Mouse (Mus musculus) urinary bladder, adult 2 months (tissue): Measurements from ENCODE around the gene Pdcd11. TPM values are rescaled to one million over a fixed set of nuclear protein-coding genes. Genes with fewer than 3 reads are reported as not detected.

Source experiments
- DNase-seq: peaks from one replicate; pipeline ENCODE4 v3.0.0; 2022; ENCODE audit warnings: low spot score
- polyA plus RNA-seq: library from polyadenylated mRNA; depleted of rRNA; stranded (reverse); fragments of >200 nt; gene quantifications from 2 replicates; pipeline ENCODE4 v1.2.3, GENCODE M21; 2012; rRNA removed

The Pdcd11 gene
- polyA plus RNA-seq, result 12.7 and 15.1 TPM in 2 replicates

DNA sequence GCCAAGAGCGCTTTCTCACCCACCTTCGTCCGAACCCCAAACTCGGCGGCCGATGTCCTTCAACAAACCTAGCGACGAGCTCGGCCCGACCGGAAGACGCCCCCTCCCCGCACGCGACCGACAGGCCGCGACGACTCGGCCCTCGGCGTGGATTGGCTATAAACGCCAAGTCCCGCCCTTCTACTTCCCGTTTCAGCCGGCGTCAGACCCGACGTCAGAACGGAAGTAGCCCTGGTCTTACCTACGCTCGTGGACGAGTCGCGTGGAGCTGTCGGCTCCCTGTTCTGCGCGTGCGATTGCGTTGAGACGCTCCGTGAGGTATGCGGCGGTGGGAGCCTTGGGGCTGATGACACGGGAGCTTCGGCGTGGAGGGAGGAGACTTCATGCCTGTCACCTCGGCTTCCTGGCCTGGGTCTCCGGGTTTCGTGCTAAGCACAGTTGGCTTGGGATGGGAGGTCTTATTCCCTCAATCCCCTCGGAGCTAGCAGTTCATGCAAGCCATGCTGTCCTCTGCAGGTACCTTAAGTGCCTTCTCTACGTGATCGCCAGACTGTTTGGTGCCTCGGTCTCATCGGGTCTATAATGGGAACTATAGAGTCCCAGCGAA, at the start of gene Pdcd11, which contains the start of gene Usmg5:
Gene Pdcd11 (plus strand): TSS at position 219 of the 607 bp plus-strand sequence.
Gene Usmg5 (minus strand): TSS at position 98 of the 607 bp plus-strand sequence.
- DNase-seq, result peak; percentile 84

DNA sequence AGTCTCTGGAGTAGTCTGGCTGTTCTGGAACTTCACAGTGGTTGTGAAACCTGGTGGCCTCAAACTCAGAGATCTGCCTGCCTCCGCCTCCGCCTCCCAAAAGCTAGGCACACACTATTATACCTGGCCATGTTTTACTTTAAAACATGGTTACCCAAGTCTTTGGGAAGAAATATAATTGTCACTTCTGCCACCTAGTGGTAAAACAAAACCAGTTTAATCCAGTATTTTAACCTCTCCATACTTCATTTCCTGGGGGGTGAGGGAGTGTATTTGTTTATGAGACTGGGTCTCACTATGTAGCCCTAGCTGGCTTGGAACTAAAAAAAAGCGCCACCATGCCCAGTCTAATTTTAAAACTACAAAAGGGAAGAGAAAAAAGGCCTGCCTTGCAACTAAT, 47.0 kb upstream of the Pdcd11 start:
- DNase-seq, result no peak

DNA sequence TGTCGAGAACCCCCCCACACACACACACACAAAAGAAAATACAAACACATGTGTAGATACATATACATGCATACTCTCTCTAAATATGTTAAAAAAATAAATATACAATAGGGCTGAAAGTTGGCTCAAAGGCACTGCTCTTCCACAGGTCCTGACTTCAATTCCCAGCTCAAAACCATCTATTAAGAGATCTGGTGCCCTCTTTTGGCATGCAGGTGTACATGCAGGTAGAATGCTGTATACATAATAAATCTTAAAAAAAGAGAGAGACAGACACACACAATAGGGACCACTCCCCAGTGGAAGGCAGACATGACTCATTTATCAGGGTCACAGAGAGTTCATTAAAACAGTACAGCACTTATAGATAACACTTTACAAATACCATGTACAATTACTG, 44.2 kb upstream of the Pdcd11 start:
- DNase-seq, result no peak

DNA sequence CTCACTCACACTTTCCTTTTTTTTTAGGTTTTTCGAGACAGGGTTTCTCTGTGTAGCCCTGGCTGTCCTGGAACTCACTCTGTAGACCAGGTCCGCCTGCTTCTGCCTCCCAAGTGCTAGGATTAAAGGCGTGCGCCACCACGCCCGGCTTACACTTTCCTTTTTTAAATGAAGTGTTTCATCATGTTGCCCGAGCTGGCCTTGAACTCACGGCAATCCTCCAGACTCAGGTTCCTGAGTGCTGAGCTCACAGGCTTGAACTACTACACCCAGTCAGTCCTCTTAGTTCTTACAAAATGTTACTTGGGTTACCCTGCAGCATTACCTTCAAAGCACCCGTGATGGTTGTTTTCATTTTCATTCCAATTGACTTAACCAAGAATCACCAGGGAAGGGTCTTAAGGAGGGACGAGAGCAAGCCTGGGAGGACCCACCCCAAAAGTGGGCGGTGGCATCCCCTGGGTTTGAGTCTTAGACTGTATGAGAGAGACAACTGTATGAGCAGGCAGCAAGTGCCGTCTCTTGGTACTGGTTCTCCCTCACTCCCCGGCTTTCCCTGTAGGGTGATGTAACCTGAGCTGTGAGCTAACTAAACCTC, 43.2 kb upstream of the Pdcd11 start:
- DNase-seq, result no peak

DNA sequence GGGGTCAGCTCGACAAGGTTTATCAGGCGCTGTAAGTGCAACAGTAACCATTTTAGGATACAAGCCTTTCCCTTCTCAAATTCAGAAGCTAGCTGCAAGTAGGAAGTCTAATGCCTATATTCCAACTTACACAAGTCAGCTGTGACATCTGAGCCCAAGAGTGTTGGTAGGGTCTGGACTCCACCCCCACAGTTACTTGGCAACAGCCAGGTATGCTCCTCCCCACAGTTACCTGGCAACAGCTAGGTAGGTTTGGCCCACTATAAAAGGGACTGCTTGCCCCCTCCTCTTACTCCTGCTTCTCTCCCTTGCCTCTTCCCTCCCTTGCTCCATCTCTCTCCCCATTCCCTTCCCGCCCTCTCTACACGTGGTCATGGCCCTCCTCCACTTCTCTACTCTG, 41.5 kb upstream of the Pdcd11 start:
- DNase-seq, result no peak

DNA sequence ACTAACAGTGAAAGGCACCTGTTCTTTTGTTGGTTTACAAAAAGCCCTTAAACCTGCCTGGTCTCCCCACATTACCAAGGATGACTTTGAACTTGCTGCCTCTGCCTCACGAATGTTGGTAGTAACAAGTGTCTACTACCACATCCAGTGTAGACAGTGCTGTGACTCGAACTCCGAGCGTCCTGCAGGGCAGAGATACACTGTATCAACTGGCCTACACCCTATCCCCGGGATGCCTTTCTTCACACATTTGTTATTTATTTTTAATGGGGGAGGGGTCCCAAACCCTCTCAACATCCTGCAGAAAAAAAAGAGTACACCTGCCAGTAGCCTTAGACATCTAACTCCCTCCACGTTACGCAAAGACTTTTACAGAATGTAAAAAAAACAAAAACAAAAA, 40.7 kb upstream of the Pdcd11 start:
- no peak for DNase-seq

- peak; percentile 73 for DNase-seq
Measured at GRCm38 (mm10) chr19:47050271-47051032, 40.1 kb upstream of the Pdcd11 start, which contains the start of gene Pcgf6. Gene Pcgf6, minus strand, starts transcription at chr19:47050906.

- no peak for DNase-seq
Measured at GRCm38 (mm10) chr19:47052927-47053326, 37.6 kb upstream of the Pdcd11 start.

DNA sequence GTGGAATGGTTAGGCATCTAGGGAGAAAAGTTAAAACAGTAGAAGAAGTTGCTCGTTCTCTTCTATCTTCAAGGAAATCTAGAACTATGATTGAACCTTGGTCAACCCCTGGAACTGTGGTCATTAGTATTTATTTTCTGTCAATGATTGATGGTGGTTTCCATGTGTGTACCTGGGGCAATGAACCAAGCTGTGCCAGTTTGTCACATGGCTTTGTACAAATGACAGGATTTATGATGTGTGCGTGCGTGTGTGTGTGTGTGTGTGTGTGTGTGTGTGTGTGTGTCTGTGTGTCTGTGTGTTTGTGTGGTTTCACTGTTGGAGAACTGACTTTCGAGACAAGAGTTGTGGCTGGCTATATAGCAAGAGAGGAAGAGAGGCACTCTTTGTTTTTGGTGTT, 37.1 kb upstream of the Pdcd11 start:
- DNase-seq, result no peak

DNA sequence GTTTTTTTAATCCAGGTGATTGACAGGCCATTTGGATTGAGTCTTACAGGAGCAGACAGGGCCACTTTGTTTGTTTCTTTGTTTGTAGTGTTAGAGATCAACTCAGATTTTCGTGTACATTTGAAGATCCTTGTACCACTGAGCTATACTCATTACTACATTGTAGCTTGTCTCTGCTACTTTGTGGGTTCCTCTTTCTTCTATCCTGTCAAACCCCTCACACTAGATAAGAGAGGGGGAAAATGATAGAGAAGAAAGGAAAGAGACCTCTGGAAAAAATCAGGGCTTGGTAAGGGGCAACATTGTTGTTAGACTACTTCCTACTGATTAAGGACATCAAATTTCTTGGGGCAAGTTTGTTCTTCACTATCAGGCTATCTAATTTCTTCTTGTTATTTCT, 32.9 kb upstream of the Pdcd11 start:
- DNase-seq, result no peak

- no peak for DNase-seq
Measured at GRCm38 (mm10) chr19:47065860-47066259, 24.7 kb upstream of the Pdcd11 start.

GRCm38 (mm10) chr19:47067096-47067882, 23.3 kb upstream of the Pdcd11 start, which contains the start of gene Taf5:
Gene Taf5, plus strand, starts transcription at chr19:47067746.
- peak; percentile 94 for DNase-seq

DNA sequence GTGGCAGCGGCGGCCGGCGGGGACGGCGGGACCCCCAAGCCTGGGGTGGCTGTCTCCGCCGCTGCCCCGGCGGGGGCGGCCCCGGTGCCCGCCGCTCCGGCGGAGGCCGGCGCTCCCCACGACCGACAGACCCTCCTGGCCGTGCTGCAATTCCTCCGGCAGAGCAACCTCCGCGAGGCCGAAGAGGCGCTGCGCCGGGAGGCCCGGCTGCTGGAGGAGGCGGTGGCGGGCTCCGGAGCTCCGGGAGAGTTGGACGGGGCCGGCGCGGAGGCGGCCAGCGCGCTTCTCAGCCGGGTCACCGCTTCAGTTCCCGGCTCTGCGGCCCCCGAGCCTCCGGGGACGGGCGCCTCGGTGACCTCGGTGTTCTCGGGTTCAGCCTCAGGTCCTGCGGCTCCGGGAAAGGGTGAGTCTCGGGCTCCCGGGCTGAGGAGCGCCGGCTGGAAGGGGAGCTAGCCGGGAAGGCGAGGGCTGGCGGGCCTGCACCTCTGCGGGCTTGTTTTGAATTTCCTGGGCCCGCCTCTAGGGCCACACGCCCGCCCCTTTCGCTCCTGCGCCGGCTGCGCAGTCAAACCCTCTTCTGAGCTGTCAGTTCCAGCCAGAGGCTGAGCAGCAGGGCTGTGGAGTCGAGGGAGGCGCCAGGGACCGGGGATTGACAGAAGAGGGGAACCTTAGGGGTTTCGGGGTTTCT, 22.5 kb upstream of the Pdcd11 start:
- peak; percentile 70 for DNase-seq

GRCm38 (mm10) chr19:47088226-47088625, 2.3 kb upstream of the Pdcd11 start:
- DNase-seq, result no peak

- DNase-seq, result peak; percentile 28
Measured at GRCm38 (mm10) chr19:47089718-47090525, 646 bp upstream of the Pdcd11 start.

DNA sequence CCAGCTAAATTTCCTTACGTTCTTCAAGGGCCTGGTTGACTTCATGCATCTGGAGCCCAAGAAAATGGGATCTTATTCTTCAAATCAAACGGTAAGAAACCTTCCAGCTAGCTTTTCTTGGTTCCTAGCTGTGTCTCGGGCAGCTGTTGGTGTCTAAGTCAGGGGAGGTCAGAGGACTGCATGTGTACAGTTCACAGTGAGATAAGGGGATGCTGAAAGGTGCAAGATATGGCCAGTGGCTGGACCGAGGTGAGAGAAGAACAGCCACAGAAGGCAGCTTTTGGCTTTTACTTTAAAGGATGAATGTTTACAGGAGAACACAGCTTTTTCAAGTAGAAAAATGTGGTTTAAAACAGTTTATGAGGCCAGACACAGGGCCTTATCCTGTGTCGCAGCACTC, 10.5 kb downstream of the Pdcd11 start:
- DNase-seq, result no peak

DNA sequence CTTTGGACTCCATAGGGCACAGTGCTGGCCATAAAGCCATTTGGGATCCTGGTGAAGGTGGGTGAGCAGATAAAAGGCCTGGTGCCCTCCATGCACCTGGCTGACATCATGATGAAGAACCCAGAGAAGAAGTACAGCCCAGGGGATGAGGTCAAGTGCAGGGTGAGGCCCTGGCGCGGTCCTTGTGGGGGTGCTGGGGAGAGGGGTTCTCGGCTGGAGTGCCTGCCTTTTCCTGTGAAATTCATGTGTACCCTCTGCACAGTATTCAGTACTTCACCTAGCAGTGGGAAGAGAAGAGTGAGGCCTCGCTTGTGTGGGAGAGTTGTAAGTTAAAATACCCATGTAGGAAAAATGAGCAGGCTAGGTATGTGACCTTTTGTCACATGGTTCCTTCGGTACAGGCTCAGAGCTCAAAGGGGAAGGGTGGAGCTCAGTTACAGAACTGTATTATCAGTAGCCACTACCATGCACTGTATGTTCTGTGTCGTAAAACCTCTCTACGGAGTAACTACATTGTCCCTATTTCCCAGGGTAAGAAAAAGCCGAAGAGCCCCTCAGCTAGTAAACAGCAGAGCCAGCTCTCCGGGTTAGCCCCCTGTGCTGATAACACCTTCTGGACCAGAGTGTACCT, 14.2 kb downstream of the Pdcd11 start:
- no peak for DNase-seq

DNA sequence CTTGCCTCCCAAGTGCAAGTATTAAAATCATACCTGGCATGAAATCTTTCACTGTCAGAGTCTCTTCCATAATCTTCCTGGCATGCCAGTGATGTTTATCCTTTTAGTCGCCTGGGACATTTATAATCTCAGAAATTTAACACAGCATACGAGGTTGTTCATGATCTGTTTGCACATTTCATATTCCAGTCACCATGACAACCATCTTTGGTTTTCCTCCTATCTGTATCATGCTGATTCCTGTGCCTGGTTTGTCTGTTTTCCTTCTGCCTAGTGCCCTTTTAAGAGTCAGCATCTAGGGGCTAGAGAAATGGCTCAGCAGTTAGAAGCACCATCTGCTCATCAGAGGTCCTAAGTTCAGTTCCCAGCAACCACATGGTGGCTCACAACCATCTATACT, 28.1 kb downstream of the Pdcd11 start:
- no peak for DNase-seq

GRCm38 (mm10) chr19:47121054-47121453, 30.5 kb downstream of the Pdcd11 start:
- DNase-seq, result no peak

DNA sequence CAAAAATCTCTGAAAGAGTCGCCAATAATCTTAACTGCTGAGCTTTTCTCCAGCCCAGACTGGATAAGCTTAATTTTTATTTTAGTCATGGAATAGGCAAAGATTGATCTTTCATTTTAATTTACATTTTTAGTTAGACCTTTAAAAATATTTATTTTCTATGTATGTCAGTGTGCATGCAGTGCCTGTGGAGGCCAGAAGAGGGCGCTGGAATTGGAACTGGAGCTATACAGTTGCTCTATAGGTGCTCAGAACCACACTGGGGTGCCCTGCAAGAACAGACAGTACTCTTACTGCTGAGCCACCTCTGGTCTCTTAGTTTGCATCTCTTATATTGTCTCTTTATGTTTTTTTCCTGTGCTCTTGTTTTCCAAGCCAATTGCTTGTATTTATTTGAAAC, 32.2 kb downstream of the Pdcd11 start:
- DNase-seq, result no peak
